Mouse (Mus musculus): ENCODE results near the gene Map3k13. TPM values are rescaled to one million over a fixed set of nuclear protein-coding genes. Genes with fewer than 3 reads are reported as not detected.

Map3k13 gene
- total and polyA plus RNA-seq, 3 experiments, result 0.23 to 0.82 TPM; not detected in 1

Other genes with a start within 250 kb of the Map3k13 start
- gene 2510009E07Rik, start 99.7 kb upstream of the Map3k13 start, total RNA-seq (2012; rRNA removed), result not detected in 2 replicates
- gene 2510009E07Rik, start 99.7 kb upstream of the Map3k13 start, polyA plus RNA-seq (2012; ENCODE audit: insufficient read depth in 1 of 2, insufficient read length in 2 of 2, low read depth in 1 of 2, low replicate concordance in 2 of 2, missing spikeins in 1 of 2), result not detected
- gene Ehhadh, start 6.5 kb upstream of the Map3k13 start, total RNA-seq (2012; rRNA removed), result 4.3 and 5.3 TPM in 2 replicates
- gene Ehhadh, start 6.5 kb upstream of the Map3k13 start, polyA plus RNA-seq (2012; ENCODE audit: insufficient read depth in 1 of 2, insufficient read length in 2 of 2, low read depth in 1 of 2, low replicate concordance in 2 of 2, missing spikeins in 1 of 2), result 1 to 10 TPM in 1 of 2 experiments, not detected in 1; 6.6 TPM
- 26.9 and 32.9 TPM in 2 replicates for gene Tmem41a, start 153.2 kb downstream of the Map3k13 start, total RNA-seq (2012; rRNA removed)
- gene Tmem41a, start 153.2 kb downstream of the Map3k13 start, polyA plus RNA-seq (2012; ENCODE audit: insufficient read depth in 1 of 2, insufficient read length in 2 of 2, low read depth in 1 of 2, low replicate concordance in 2 of 2, missing spikeins in 1 of 2), result 10 to 100 TPM in 1 of 2 experiments, not detected in 1; 50.3 TPM
- gene Liph, start 201.3 kb downstream of the Map3k13 start, total RNA-seq (2012; rRNA removed), result not detected in 2 replicates
- gene Liph, start 201.3 kb downstream of the Map3k13 start, polyA plus RNA-seq (2012; ENCODE audit: insufficient read depth in 1 of 2, insufficient read length in 2 of 2, low read depth in 1 of 2, low replicate concordance in 2 of 2, missing spikeins in 1 of 2), result not detected
- 30.3 and 31.7 TPM in 2 replicates for gene Senp2, start 215.1 kb downstream of the Map3k13 start, total RNA-seq (2012; rRNA removed)
- gene Senp2, start 215.1 kb downstream of the Map3k13 start, polyA plus RNA-seq (2012; ENCODE audit: insufficient read depth in 1 of 2, insufficient read length in 2 of 2, low read depth in 1 of 2, low replicate concordance in 2 of 2, missing spikeins in 1 of 2), result 10 to 100 TPM in 1 of 2 experiments, not detected in 1; 54.7 TPM

Measured in MEL (cell line).